Mouse (Mus musculus): Measurements from ENCODE around the gene Ireb2. TPM values are rescaled to one million over a fixed set of nuclear protein-coding genes. Genes with fewer than 3 reads are reported as not detected.
"Not testable (repeated sequence)": the region's sequence is repeated elsewhere in the genome, so short reads cannot be mapped to it uniquely, and the experiment has no call there.

The Ireb2 gene
- polyA plus RNA-seq, 2 experiments = 38.0 to 39.9 TPM

GRCm38 (mm10) chr9:54833831-54834230 is 29.8 kb upstream of the Ireb2 start:
- no peak for ATAC-seq (ENCODE audit: low FRiP score, low read depth)
- Histone ChIP-seq H3K27ac (replicated peaks; ENCODE audit: low read depth, low read length) (no peak overlapping the region), H3K27me3 (ENCODE audit: control insufficient read depth, insufficient read depth, low read length) (no peaks in the 10 kb centered on the region), H3K4me1 (ENCODE audit: control insufficient read depth, insufficient read depth, low read length) (no peaks in the 10 kb centered on the region), H3K9me3 (ENCODE audit: control insufficient read depth, low read length) (no peaks in the 10 kb centered on the region), H3K36me3 (ENCODE audit: control insufficient read depth, insufficient read depth, low read length) (no peaks in the 10 kb centered on the region), H3K4me3 (replicated peaks; ENCODE audit: low read length) (no peak overlapping the region), H3K4me2 (replicated peaks; ENCODE audit: low read depth, low read length, severe bottlenecking) (no peak overlapping the region), H3K9ac (ENCODE audit: low read depth, low read length, severe bottlenecking) (no peak overlapping the region)
- 71% methylated on average over 1 of the region's 1 CpGs for WGBS
- no peak for DNase-seq (ENCODE audit: low spot score)
- TF ChIP-seq POLR2A (IDR thresholded peaks at IDR 0.05; ENCODE audit: borderline replicate concordance, extremely low read depth, insufficient read depth, insufficient read length) = no peak

DNA sequence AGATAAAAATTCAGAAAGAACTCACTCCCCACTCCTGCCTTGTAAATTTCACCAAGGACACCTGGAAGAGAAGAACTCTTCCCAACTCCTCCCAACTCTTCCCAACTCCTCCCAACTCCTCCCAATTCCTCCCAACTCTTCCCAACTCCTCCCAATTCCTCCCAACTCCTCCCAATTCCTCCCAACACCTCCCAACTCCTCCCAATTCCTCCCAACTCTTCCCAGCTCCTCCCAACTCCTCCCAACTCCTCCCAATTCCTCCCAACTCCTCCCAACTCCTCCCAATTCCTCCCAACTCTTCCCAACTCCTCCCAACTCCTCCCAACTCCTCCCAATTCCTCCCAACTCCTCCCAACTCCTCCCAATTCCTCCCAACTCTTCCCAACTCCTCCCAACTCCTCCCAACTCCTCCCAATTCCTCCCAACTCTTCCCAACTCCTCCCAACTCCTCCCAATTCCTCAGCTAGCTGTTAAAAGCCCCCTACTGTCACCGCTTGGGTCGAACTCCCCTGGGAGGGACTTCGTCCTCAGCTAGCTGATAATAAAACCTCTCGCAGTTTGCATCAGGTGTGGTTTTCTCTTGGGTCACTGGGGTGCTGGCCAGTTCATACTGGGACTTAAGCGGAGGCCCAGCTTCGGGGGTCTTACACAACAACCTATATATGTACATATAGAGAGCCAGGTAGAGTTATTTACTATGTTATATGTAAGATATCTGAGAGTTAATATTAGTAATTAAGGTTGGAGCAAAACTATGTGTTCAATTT is 27.5 kb upstream of the Ireb2 start:
- WGBS = 79% methylated on average over 6 of the region's 6 CpGs
- H3K4me1 ChIP-seq (ENCODE audit: control insufficient read depth, insufficient read depth, low read length); H3K9ac ChIP-seq (ENCODE audit: low read depth, low read length, severe bottlenecking); H3K36me3 ChIP-seq (ENCODE audit: control insufficient read depth, insufficient read depth, low read length); H3K4me2 ChIP-seq (replicated peaks; ENCODE audit: low read depth, low read length, severe bottlenecking); H3K4me3 ChIP-seq (replicated peaks; ENCODE audit: low read length); H3K27me3 ChIP-seq (ENCODE audit: control insufficient read depth, insufficient read depth, low read length); H3K27ac ChIP-seq (replicated peaks; ENCODE audit: low read depth, low read length); DNase-seq (ENCODE audit: low spot score); ATAC-seq (ENCODE audit: low FRiP score, low read depth); H3K9me3 ChIP-seq (ENCODE audit: control insufficient read depth, low read length): not testable (repeated sequence)

DNA sequence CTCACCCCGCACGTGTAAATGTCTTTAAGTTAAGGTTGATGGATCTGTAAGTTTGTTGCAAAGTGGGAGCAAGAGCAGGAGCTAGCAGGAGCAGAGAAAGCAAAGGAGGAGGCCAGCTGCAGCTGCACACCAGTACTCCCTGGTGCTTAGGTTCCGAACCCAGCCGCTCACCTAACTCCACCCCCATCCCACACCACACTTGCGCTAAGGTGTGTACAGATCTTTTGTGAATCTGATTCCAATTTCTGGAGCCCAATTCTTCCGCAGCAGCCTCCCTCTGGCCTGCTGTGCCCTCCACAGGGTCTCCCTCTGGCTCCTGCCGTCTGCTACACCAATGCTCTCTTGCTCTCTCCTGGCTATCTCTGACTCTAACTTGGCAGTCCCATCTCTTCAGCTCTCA is 25.8 kb upstream of the Ireb2 start:
- 48% methylated on average over 6 of the region's 7 CpGs for WGBS
- H3K27me3 ChIP-seq (ENCODE audit: control insufficient read depth, insufficient read depth, low read length) = no peaks in the 10 kb centered on the region
- no peak for ATAC-seq (ENCODE audit: low FRiP score, low read depth)

DNA sequence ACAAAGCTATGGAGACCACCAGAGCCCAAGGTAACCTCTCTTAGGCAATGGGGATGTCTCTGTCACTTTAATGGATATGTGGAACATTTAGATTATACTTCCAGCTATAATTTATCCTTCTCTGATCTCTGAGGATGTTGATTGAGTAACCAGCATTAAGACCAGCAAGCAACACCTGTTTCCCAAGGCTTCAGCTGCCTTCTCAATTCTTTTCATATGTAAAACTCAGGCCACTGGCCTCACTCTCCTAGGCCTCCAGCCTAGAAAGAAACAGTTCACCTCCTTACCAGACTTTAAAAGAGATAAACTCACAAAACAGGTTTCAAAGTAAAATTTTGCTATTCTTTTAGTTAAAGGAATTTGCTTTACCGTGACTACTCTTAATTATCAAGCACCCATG is 23.4 kb upstream of the Ireb2 start:
- no peak overlapping the region for H3K27ac ChIP-seq (replicated peaks; ENCODE audit: low read depth, low read length)
- no peaks in the 10 kb centered on the region for H3K36me3 ChIP-seq (ENCODE audit: control insufficient read depth, insufficient read depth, low read length)
- DNase-seq (ENCODE audit: low spot score) = no peak
- 79% methylated on average over 1 of the region's 1 CpGs for WGBS
- 0 out of 2 replicates have a peak, but pooled peaks cover 3% of the 10 kb centered on the region for H3K4me1 ChIP-seq (ENCODE audit: control insufficient read depth, insufficient read depth, low read length)
- H3K4me2 ChIP-seq (replicated peaks; ENCODE audit: low read depth, low read length, severe bottlenecking) = no peak overlapping the region
- no peak for TF ChIP-seq POLR2A (IDR thresholded peaks at IDR 0.05; ENCODE audit: borderline replicate concordance, extremely low read depth, insufficient read depth, insufficient read length)
- no peak overlapping the region for H3K9ac ChIP-seq (ENCODE audit: low read depth, low read length, severe bottlenecking)
- H3K4me3 ChIP-seq (replicated peaks; ENCODE audit: low read length) = no peak overlapping the region
- no peak for ATAC-seq (ENCODE audit: low FRiP score, low read depth)
- no peaks in the 10 kb centered on the region for H3K27me3 ChIP-seq (ENCODE audit: control insufficient read depth, insufficient read depth, low read length)
- no peaks in the 10 kb centered on the region for H3K9me3 ChIP-seq (ENCODE audit: control insufficient read depth, low read length)

More for the DNA sequence above, 25.8 kb upstream of the Ireb2 start:
- no peak overlapping the region for H3K9ac ChIP-seq (ENCODE audit: low read depth, low read length, severe bottlenecking)
- no peak overlapping the region for H3K27ac ChIP-seq (replicated peaks; ENCODE audit: low read depth, low read length)
- H3K4me3 ChIP-seq (replicated peaks; ENCODE audit: low read length) = no peak overlapping the region
- no peak for DNase-seq (ENCODE audit: low spot score)
- H3K4me2 ChIP-seq (replicated peaks; ENCODE audit: low read depth, low read length, severe bottlenecking) = no peak overlapping the region
- no peaks in the 10 kb centered on the region for H3K9me3 ChIP-seq (ENCODE audit: control insufficient read depth, low read length)
- no peaks in the 10 kb centered on the region for H3K36me3 ChIP-seq (ENCODE audit: control insufficient read depth, insufficient read depth, low read length)
- no peaks in the 10 kb centered on the region for H3K4me1 ChIP-seq (ENCODE audit: control insufficient read depth, insufficient read depth, low read length)
- no peak for TF ChIP-seq POLR2A (IDR thresholded peaks at IDR 0.05; ENCODE audit: borderline replicate concordance, extremely low read depth, insufficient read depth, insufficient read length)

DNA sequence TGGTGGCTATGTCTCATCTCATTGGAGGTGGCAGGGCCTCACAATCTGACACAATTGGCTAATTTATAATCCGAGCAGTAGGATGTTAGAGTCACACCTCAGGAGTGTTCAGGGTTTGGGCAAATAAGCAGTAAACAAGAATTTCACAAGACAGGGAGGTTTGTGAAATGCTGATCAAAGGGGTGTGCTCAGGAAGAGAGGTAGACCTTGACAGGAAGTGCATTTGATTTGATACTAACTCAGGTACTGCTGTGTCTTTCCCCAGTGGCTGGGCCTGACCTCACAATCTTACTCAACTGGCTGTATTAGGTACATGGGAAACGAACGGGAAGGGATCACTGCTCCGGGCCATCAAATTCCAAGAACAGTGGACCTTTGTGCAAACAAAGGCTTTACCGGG is 21.3 kb upstream of the Ireb2 start:
- Histone ChIP-seq H3K4me1 (ENCODE audit: control insufficient read depth, insufficient read depth, low read length) (0 out of 2 replicates have a peak, but pooled peaks cover 3% of the 10 kb centered on the region), H3K9me3 (ENCODE audit: control insufficient read depth, low read length) (no peaks in the 10 kb centered on the region), H3K27ac (replicated peaks; ENCODE audit: low read depth, low read length) (no peak overlapping the region), H3K4me3 (replicated peaks; ENCODE audit: low read length) (no peak overlapping the region), H3K4me2 (replicated peaks; ENCODE audit: low read depth, low read length, severe bottlenecking) (no peak overlapping the region), H3K27me3 (ENCODE audit: control insufficient read depth, insufficient read depth, low read length) (no peaks in the 10 kb centered on the region), H3K9ac (ENCODE audit: low read depth, low read length, severe bottlenecking) (no peak overlapping the region), H3K36me3 (ENCODE audit: control insufficient read depth, insufficient read depth, low read length) (no peaks in the 10 kb centered on the region)
- ATAC-seq (ENCODE audit: low FRiP score, low read depth) (no peak), DNase-seq (ENCODE audit: low spot score) (no peak)
- WGBS = 87% methylated on average over 5 of the region's 5 CpGs
- no peak for TF ChIP-seq POLR2A (IDR thresholded peaks at IDR 0.05; ENCODE audit: borderline replicate concordance, extremely low read depth, insufficient read depth, insufficient read length)

All from limb, embryonic 14.5 days (tissue).